Mouse (Mus musculus) mature B cell (primary cell): ENCODE measurements around the gene A930004D18Rik.

Source experiments
- in situ Hi-C: fragments of 300-500 bp; cut with MboI; formaldehyde crosslinking; loops from 2 replicates; pipeline ENCODE4 v1.14.3; 2019

The A930004D18Rik gene

DNA sequence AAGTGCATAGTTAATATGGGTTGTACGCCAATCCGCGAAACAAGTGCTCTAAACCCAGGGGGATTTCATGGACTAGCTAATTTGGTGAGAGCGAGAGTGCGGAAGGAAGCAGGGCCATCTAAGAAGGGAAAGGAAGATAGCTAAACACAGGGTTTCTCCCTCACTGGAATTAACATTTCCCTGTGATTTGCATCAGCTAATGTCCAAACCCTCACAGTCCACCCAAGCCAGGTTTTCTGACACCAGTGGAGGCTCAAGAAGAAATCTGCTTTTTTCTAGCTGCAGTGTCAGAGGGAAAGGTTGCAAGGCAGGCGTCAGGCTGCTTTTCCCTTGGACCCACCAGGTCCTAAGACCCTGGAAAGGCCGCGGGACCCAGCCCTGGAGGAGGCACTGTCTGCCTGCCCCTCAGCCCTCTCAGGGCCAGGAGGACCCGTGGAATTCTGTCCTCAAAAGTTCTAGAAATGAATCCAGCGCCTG lies 1.4 kb upstream of the A930004D18Rik start:
- in situ Hi-C loops: loop anchor here (25.0 kb wide), 1 partner anchor 648 kb away; the partner anchor contains the start of genes Bmi1 and Spag6

GRCm38 (mm10) chr2:18038141-18038752 lies 710 bp upstream of the A930004D18Rik start:
- in situ Hi-C loops: loop anchor here (25.0 kb wide), 1 partner anchor 649 kb away; the partner anchor contains the start of genes Bmi1 and Spag6

GRCm38 (mm10) chr2:18034371-18035250 lies 2.9 kb downstream of the A930004D18Rik start:
- in situ Hi-C loops: loop anchor here (25.0 kb wide), 1 partner anchor 653 kb away; the partner anchor contains the start of genes Bmi1 and Spag6

- in situ Hi-C loops: loop anchor here (25.0 kb wide), 1 partner anchor 654 kb away; the partner anchor contains the start of genes Bmi1 and Spag6
These were observed 4.1 kb downstream of the A930004D18Rik start for GRCm38 (mm10) chr2:18033166-18034108.

- in situ Hi-C loops: loop anchor here (25.0 kb wide), 1 partner anchor 655 kb away; the partner anchor contains the start of genes Bmi1 and Spag6
These were observed 5.0 kb downstream of the A930004D18Rik start for GRCm38 (mm10) chr2:18032538-18032895.

- in situ Hi-C loops: loop anchor here (25.0 kb wide), 1 partner anchor 655 kb away; the partner anchor contains the start of genes Bmi1 and Spag6
These were observed 5.6 kb downstream of the A930004D18Rik start for GRCm38 (mm10) chr2:18031831-18032537.

DNA sequence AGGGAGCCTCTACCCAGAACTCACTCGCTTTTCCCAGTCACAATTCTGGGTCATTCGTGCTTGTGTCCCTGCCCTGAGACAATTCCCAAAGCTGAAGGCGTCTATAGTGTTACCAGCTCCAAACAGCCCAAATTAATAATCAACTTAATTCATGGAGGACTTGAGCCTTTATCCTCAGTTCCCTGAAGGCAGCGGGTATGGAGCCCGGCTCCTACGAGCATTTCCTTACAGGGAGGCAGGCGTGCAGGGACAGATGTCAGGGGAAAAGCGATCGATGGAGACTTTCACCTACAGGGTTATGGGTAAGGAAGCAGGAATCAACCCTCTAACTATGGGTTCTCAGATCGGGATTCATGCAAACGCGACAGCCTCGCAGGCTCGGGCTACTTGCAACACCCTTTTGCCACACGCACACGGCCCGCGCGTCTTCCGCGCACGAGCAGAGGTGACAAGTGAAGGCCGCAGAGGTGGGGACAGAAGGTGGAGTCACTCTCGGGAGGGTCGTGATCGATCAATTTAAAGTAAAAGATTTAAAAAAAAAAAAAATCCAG lies 6.2 kb downstream of the A930004D18Rik start:
- in situ Hi-C loops: loop anchor here (25.0 kb wide), 1 partner anchor 656 kb away; the partner anchor contains the start of genes Bmi1 and Spag6

GRCm38 (mm10) chr2:18030581-18030980 lies 7.0 kb downstream of the A930004D18Rik start:
- in situ Hi-C loops: loop anchor here (25.0 kb wide), 1 partner anchor 657 kb away; the partner anchor contains the start of genes Bmi1 and Spag6

DNA sequence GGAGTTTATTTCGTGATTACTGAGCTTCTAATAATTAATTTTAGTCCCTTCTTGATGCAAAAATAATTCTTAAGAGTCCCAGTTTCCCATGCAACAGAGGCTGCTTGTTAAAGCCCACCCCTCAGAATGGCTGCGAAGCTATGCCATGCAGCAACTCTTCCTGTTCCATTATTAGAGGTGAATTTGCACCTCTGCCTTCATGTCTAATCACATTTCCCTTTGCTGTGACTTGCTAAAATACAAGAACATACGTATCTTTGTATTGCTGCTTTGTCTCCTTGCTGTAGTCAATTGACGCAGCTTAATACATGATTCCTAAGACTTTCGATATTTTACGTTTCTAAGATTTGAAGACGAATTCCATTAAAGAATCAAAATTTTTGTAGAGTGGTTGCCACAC lies 7.9 kb downstream of the A930004D18Rik start:
- in situ Hi-C loops: loop anchor here (10.0 to 25.0 kb wide), 2 partner anchors 175 to 658 kb away; partner anchors contain the start of genes Bmi1 and Spag6

- in situ Hi-C loops: loop anchor here (10.0 to 25.0 kb wide), 2 partner anchors 176 to 659 kb away; partner anchors contain the start of genes Bmi1 and Spag6
These were observed 9.2 kb downstream of the A930004D18Rik start for GRCm38 (mm10) chr2:18028140-18029021.

DNA sequence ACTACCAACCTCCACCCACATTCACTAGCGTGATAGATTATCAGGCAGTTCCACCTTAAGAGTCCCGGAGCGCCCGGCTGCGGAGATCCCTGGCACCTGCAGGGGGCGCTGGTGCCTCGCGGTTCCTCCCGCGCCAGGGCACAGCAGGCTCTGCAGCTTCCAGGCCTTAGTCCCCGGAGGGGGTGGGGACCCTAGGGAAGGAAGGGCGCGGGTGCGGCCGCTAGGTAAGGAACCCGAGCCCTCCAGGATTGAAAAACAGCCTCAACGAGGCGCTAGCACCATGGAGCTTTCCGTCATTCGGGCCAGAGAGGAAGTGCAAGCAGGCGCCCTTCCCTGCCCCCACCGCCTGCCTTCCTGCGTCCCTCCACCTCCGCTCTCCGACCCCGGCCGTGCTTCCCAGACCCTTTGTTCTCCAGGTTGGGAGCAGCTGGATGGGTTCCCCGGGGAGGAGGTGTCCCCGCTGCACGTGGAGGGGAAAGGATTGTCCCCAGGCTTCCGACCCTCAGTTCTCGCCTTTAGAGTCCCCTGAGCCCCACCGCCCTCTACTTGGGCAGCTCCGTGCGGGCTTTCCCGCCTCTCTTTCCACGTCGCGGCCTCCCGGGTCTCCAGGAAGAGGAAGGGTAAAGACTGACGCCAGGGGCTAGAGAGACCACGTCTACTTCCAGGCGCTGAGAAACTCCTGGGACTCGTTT lies 9.9 kb downstream of the A930004D18Rik start:
- in situ Hi-C loops: loop anchor here (10.0 to 25.0 kb wide), 2 partner anchors 177 to 660 kb away; partner anchors contain the start of genes Bmi1 and Spag6

DNA sequence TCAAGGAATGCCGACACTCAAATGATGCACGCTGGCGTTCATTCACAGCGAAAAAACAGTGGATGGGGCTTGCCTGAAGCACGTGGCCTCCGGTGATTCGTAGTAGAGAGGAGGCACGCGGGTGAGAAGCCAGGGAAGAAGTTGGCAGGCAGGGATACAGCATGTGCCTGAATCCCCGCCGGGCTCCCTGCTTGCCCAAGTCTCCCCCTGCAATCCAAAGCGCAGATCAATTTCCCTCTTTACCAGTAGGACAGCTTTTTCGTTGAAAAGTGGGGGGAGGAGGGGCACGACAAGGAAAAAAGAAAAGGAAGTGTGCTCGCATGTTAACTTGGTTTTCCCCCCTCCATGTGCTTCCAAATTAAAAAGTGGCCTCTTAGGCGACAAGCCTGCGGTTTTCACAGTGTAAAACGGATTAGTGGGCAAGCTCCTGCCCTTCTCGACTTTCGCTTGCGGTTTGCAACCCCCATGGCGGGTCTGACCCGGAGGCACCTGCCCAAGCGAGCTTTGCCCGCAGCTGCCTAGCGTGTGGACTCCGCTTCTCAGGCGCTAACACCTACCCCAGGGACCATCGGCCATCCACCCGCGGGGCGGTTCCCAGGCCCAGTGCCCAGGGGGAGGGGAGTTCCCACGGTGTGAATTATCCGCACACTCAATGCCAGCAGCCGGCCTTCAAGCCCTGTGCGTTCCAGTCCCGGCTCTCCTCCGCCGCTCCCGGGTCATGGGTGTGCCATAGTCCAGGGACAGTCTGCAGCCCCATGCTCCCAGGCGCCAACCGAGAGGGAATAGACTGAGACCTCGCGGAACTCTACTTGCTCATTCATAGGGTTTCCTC lies 11.2 kb downstream of the A930004D18Rik start:
- in situ Hi-C loops: loop anchor here (10.0 to 25.0 kb wide), 2 partner anchors 178 to 661 kb away; partner anchors contain the start of genes Bmi1 and Spag6

DNA sequence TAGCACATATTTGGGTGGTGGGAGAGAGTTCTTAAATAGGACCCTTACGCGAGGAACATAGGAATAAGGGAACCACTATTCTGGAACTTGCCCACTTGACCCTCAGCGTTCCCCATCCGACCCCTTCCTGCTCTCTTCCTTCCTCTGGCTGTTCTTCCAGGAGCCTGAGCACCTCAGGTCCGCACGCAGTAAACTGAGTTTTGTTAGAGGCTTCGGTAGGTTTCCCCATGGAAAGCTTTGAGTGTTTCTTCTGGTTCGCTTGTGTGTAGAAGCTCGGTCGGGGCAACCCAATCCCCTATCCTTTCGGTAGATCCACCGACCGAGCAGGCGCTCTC lies 11.8 kb downstream of the A930004D18Rik start:
- in situ Hi-C loops: loop anchor here (10.0 to 25.0 kb wide), 2 partner anchors 179 to 662 kb away; partner anchors contain the start of genes Bmi1 and Spag6

DNA sequence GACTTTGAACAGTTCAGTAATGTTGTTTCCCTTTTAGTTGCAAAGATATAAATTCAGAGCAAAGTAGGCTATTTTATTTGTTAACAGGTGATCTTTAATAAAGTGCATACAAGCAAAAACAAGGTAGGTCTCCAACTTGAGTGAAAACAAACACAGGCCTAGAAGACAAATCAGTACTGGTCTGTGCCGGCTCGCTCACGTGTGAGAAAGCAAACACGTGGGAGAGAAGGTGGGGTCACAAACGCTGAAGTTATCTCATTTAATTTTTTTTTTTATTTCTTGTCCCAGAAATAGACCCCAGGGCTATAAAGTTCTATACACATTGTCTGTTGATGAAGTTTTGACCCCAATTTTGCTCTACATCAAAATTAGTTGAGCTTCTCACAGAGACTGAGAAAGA lies 12.4 kb downstream of the A930004D18Rik start:
- in situ Hi-C loops: loop anchor here (10.0 to 25.0 kb wide), 2 partner anchors 180 to 662 kb away; partner anchors contain the start of genes Bmi1 and Spag6

DNA sequence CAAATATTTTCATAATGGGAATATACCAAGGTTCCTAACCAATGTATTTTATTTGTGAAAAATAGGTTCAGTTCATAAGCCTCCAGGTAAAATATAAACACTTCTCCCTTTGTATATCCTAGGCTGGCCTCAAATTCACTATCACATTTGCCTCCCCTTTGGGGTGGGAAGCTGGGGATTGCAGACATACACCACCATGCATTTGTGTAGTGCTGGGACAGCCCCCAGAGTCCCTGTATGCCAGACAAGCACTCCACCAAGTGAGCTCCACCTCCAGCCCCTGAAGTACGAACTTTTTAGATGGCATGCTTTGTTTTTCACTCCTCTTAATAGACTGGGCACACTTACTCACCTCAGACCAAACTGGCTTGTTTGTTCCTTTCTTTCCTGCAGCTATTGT lies 14.7 kb downstream of the A930004D18Rik start:
- in situ Hi-C loops: loop anchor here (10.0 kb wide), 1 partner anchor 182 kb away; no protein-coding TSS in a partner anchor

DNA sequence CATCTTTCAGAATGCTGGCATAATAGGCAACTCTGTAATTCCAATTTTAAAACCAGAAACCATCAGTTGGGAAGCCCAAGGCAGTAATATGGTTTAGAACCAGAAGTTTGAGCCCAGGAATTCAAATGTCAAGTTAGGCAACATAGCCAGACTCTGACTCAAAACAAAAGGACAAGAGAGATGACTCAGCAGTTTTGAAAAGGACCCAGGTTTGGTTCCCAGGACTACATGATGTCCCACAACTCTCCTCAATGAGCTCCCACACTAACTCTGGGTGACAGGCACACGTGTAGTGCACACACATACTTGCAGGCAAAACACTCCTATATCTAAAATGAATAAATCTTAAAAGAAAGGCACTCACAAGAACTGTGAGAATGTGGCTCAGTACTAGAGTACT lies 18.4 kb downstream of the A930004D18Rik start:
- in situ Hi-C loops: no loop called here

- in situ Hi-C loops: no loop called here
These were observed 20.2 kb downstream of the A930004D18Rik start for GRCm38 (mm10) chr2:18017321-18017720.
